Mouse (Mus musculus) MEL (cell line): ENCODE results near the gene Zc3hav1. TPM values are rescaled to one million over a fixed set of nuclear protein-coding genes. Genes with fewer than 3 reads are reported as not detected.

Experiments
- DNase-seq: peaks from one replicate; pipeline ENCODE4 v3.0.0; 2011; ENCODE audit warnings: low read depth, low spot score
- H3K27ac ChIP-seq: 2 replicates; pipeline ENCODE4 v1.5.1; 2012; ENCODE audit warnings: low read depth, mild to moderate bottlenecking, control low read depth, low read length, moderate library complexity; ENCODE audit not compliant: control insufficient read depth
- H3K27me3 ChIP-seq, 2 experiments: fragments of 150-350 bp in 1 of 2; sonication (generic) in 1 of 2; 2 replicates each; pipeline ENCODE4 v1.6.1; 2012; ENCODE audit warnings: low read length in 2 of 2, mild to moderate bottlenecking in 2 of 2, improper control_type of control experiment in 1 of 2, moderate library complexity in 1 of 2; ENCODE audit not compliant: insufficient read depth in 2 of 2, control insufficient read depth in 1 of 2
- H3K36me3 ChIP-seq, 2 experiments: 2 replicates each; pipeline ENCODE4 v1.6.1; 2012 to 2014; ENCODE audit warnings: low read length in 2 of 2, improper control_type of control experiment in 1 of 2, inconsistent platforms in 1 of 2, mild to moderate bottlenecking in 1 of 2; ENCODE audit not compliant: insufficient read depth in 2 of 2, control insufficient read depth in 1 of 2
- H3K4me1 ChIP-seq, 2 experiments: fragments of 150-350 bp in 1 of 2; sonication (generic) in 1 of 2; 2 replicates each; pipeline ENCODE4 v1.6.1; 2012; ENCODE audit warnings: low read length in 2 of 2, improper control_type of control experiment in 1 of 2, mild to moderate bottlenecking in 1 of 2; ENCODE audit not compliant: insufficient read depth in 2 of 2, control insufficient read depth in 1 of 2
- H3K4me3 ChIP-seq, 2 experiments: fragments of 150-350 bp in 1 of 2; sonication (generic) in 1 of 2; 2 replicates each; pipeline ENCODE4 v1.5.1; 2012; ENCODE audit warnings: low read depth in 2 of 2, low read length in 2 of 2, mild to moderate bottlenecking in 2 of 2, moderate library complexity in 2 of 2, control low read depth in 1 of 2, improper control_type of control experiment in 1 of 2; ENCODE audit not compliant: control insufficient read depth in 1 of 2, insufficient read depth in 1 of 2
- H3K79me2 ChIP-seq: 2 replicates; pipeline ENCODE4 v1.6.1; 2012; ENCODE audit warnings: mild to moderate bottlenecking, low read length, moderate library complexity; ENCODE audit not compliant: control insufficient read depth, poor library complexity, insufficient read depth
- H3K9ac ChIP-seq: 2 replicates; pipeline ENCODE4 v1.6.1; 2012; ENCODE audit warnings: low read depth, mild to moderate bottlenecking, control low read depth, low read length, moderate library complexity; ENCODE audit not compliant: control insufficient read depth, poor library complexity, severe bottlenecking
- H3K9me3 ChIP-seq: fragments of 150-350 bp; sonication (generic); replicated peaks from 2 replicates; pipeline ENCODE4 v1.6.1; 2012; ENCODE audit warnings: mild to moderate bottlenecking, low read length, improper control_type of control experiment, moderate library complexity; ENCODE audit not compliant: insufficient read depth
- CHD2 ChIP-seq: IDR thresholded peaks from 2 replicates; pipeline ENCODE4 v1.6.1; 2011; ENCODE audit warnings: low read length, improper control_type of control experiment
- CTCF ChIP-seq, 3 experiments: IDR thresholded peaks in 2 of 3; conservative IDR thresholded peaks in 1 of 3; 2 replicates each; pipeline ENCODE4 v1.5.1; 2011 to 2012; ENCODE audit warnings: low read length in 3 of 3, low read depth in 2 of 3, mild to moderate bottlenecking in 2 of 3, improper control_type of control experiment in 1 of 3, inconsistent platforms in 1 of 3, mixed read lengths in 1 of 3, moderate library complexity in 1 of 3; ENCODE audit not compliant: control insufficient read depth in 1 of 3, insufficient read depth in 1 of 3, poor library complexity in 1 of 3, severe bottlenecking in 1 of 3
- E2F4 ChIP-seq: IDR thresholded peaks from 2 replicates; pipeline ENCODE4 v1.6.1; 2011; ENCODE audit warnings: low read depth, low read length, improper control_type of control experiment, borderline replicate concordance
- ETS1 ChIP-seq: IDR thresholded peaks from 2 replicates; pipeline ENCODE4 v1.6.1; 2012; ENCODE audit warnings: low read depth, mild to moderate bottlenecking, inconsistent platforms, low read length, improper control_type of control experiment, moderate library complexity
- GATA1 ChIP-seq: IDR thresholded peaks from 2 replicates; pipeline ENCODE4 v1.6.1; 2011; ENCODE audit warnings: low read depth, low read length, improper control_type of control experiment
- KAT2A ChIP-seq: conservative IDR thresholded peaks from 2 replicates; pipeline ENCODE4 v1.6.1; 2012; ENCODE audit warnings: low read depth, low read length, improper control_type of control experiment, inconsistent platforms
- MYB ChIP-seq: IDR thresholded peaks from 2 replicates; pipeline ENCODE4 v1.6.1; 2011; ENCODE audit warnings: mild to moderate bottlenecking, low read depth, low read length, improper control_type of control experiment
- NELFE ChIP-seq: IDR thresholded peaks from 2 replicates; pipeline ENCODE4 v1.6.1; 2011; ENCODE audit warnings: low read depth, low read length, improper control_type of control experiment
- RAD21 ChIP-seq: IDR thresholded peaks from 2 replicates; pipeline ENCODE4 v1.6.1; 2011; ENCODE audit warnings: mild to moderate bottlenecking, low read depth, low read length, improper control_type of control experiment
- TAL1 ChIP-seq: IDR thresholded peaks from 2 replicates; pipeline ENCODE4 v1.6.1; 2012; ENCODE audit warnings: mild to moderate bottlenecking, inconsistent platforms, low read length, moderate library complexity, mixed read lengths
- TBP ChIP-seq: IDR thresholded peaks from 2 replicates; pipeline ENCODE4 v1.8.0; 2011; ENCODE audit warnings: low read depth, low read length, improper control_type of control experiment
- TCF12 ChIP-seq: IDR thresholded peaks from 2 replicates; pipeline ENCODE4 v1.6.1; 2014; ENCODE audit warnings: low read depth, mild to moderate bottlenecking, inconsistent platforms, low read length, improper control_type of control experiment, moderate library complexity
- UBTF ChIP-seq: IDR thresholded peaks from 2 replicates; pipeline ENCODE4 v1.6.1; 2012; ENCODE audit warnings: low read depth, mild to moderate bottlenecking, inconsistent platforms, low read length, improper control_type of control experiment, moderate library complexity, borderline replicate concordance; ENCODE audit not compliant: insufficient read depth
- ZMIZ1 ChIP-seq: IDR thresholded peaks from 2 replicates; pipeline ENCODE4 v1.6.1; 2012; ENCODE audit warnings: low read depth, mild to moderate bottlenecking, inconsistent platforms, low read length, improper control_type of control experiment, moderate library complexity
- ZNF384 ChIP-seq: IDR thresholded peaks from 2 replicates; pipeline ENCODE4 v1.6.1; 2012; ENCODE audit warnings: low read depth, mild to moderate bottlenecking, inconsistent platforms, low read length, improper control_type of control experiment
- polyA plus RNA-seq, 2 experiments: library from polyadenylated mRNA; stranded (reverse) in 1 of 2; unstranded in 1 of 2; fragments of >175 nt in 1 of 2; fragments of >200 nt in 1 of 2; gene quantifications; 2 replicates each; pipeline versions ENCODE4 v1.2.1 to v1.2.4; 2012; ENCODE audit warnings: low replicate concordance in 2 of 2, low read depth in 1 of 2; ENCODE audit not compliant: insufficient read length in 2 of 2, insufficient read depth in 1 of 2, missing spikeins in 1 of 2
- total RNA-seq: library from RNA; depleted of rRNA; stranded (reverse); fragments of 300-350 nt; gene quantifications from 2 replicates; pipeline ENCODE4 v1.2.3, GENCODE M21; 2012

The Zc3hav1 gene
- total and polyA plus RNA-seq, 3 experiments = 66.6 to 71.0 (median 68.3) TPM

GRCm38 (mm10) chr6:38298246-38298635, 56.2 kb downstream of the Zc3hav1 start:
- Histone ChIP-seq H3K9me3 (no peaks in the 10 kb centered on the region), H3K9ac (peak overlapping the region; percentile 92), H3K27me3 (no peaks in the 10 kb centered on the region), H3K4me1 (peaks cover 0 to 8% of the 10 kb centered on the region in 2 experiments; a peak in 2 of 4 replicates), H3K79me2 (no peaks in the 10 kb centered on the region; the same call in 1 of the 2 replicates), H3K4me3 (peak overlapping the region; percentile 67 to 93), H3K27ac (no peak overlapping the region), H3K36me3 (peaks cover 0 to 10% of the 10 kb centered on the region in 2 experiments; a peak in 2 of 4 replicates)
- DNase-seq = peak; percentile 62
- TF ChIP-seq UBTF = no peak
- 0 out of 2 replicates have a peak, but pooled peaks have one; percentile 2 for TF ChIP-seq E2F4

DNA sequence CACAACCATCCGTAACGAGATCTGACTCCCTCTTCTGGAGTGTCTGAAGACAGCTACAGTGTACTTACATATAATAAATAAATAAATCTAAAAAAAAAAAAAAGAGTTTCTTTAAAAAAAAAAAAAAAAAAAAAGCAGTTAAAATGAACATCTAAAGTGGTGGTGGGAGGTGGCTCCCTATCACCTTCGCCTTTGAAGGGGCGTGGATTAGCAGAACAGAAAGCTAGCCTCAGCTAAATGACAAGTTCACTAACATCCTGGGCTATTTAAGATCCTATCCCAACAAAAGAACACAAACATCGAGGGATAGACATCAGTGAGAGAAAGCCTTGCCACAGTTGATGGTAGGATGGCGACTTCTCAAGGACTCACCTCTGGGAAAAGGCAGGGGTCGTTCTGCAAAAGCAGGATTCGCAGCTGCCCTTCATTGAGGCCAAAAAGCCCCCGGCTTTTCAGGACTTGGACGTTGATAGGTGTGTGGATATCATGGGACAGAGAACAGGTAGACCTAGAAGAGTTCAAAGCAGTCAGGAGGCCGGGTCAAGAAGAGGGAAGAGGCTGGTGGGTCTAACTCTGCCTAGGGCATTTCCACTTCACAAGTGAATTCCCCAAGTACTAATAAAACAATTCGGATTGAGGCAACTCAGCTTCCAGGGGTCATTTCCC, 56.7 kb downstream of the Zc3hav1 start:
- Histone ChIP-seq H3K79me2 (no peaks in the 10 kb centered on the region; the same call in 1 of the 2 replicates), H3K27me3 (no peaks in the 10 kb centered on the region), H3K9ac (peak overlapping the region; percentile 92), H3K4me3 (peak overlapping the region; percentile 67 to 93), H3K36me3 (peaks cover 0 to 10% of the 10 kb centered on the region in 2 experiments; a peak in 2 of 4 replicates), H3K9me3 (no peaks in the 10 kb centered on the region), H3K27ac (no peak overlapping the region), H3K4me1 (peaks cover 0 to 8% of the 10 kb centered on the region in 2 experiments; a peak in 2 of 4 replicates)
- TF ChIP-seq UBTF (no peak), ZNF384 (peak; percentile 54), KAT2A (no peak), MYB (no peak), TCF12 (no peak), ETS1 (no peak), CHD2 (no peak)
- no peak for DNase-seq

GRCm38 (mm10) chr6:38293708-38294107, 60.7 kb downstream of the Zc3hav1 start:
- Histone ChIP-seq H3K9me3 (no peaks in the 10 kb centered on the region), H3K27ac (no peak overlapping the region), H3K4me3 (no peak overlapping the region), H3K27me3 (no peaks in the 10 kb centered on the region), H3K36me3 (peaks cover 2 to 6% of the 10 kb centered on the region in 2 experiments; a peak in 3 of 4 replicates), H3K4me1 (peaks cover 0 to 6% of the 10 kb centered on the region in 2 experiments; a peak in 2 of 4 replicates), H3K9ac (no peak overlapping the region), H3K79me2 (no peaks in the 10 kb centered on the region; the same call in 1 of the 2 replicates)
- DNase-seq = no peak
- TF ChIP-seq TCF12 (no peak), RAD21 (peak; percentile 2; the same call in 1 of the 2 replicates), GATA1 (no peak), CHD2 (no peak), TBP (no peak), KAT2A (no peak), NELFE (no peak), ZMIZ1 (no peak), CTCF (IDR thresholded peaks at IDR 0.05 in 2 of 3, conservative IDR thresholded peaks at IDR 0.05 in 1 of 3; ENCODE audit: control insufficient read depth in 1 of 3, insufficient read depth in 1 of 3, low read depth in 2 of 3, low read length in 3 of 3, poor library complexity in 1 of 3, severe bottlenecking in 1 of 3) (peak; percentile 23 to 36 (median 27); a peak in 4 of 6 replicates), TAL1 (no peak)
